Mouse (Mus musculus) CH12.LX (cell line): Measurements from ENCODE around the gene Psmc5. TPM values are rescaled to one million over a fixed set of nuclear protein-coding genes. Genes with fewer than 3 reads are reported as not detected.

Source experiments
- DNase-seq: peaks from one replicate; pipeline ENCODE4 v3.0.0-alpha.2; 2013; ENCODE audit errors: extremely low read depth
- H3K27ac ChIP-seq: 2 replicates; pipeline ENCODE4 v1.5.1; 2012; ENCODE audit warnings: low read depth, mild to moderate bottlenecking, control low read depth, moderate library complexity; ENCODE audit not compliant: insufficient read depth
- H3K27me3 ChIP-seq: replicated peaks from 2 replicates; pipeline ENCODE3; 2012; ENCODE audit warnings: inconsistent platforms
- H3K36me3 ChIP-seq, 2 experiments: replicated peaks in 1 of 2; 2 replicates each; pipeline versions ENCODE3 to v1.6.1; 2012; ENCODE audit warnings: inconsistent platforms in 1 of 2, low read length in 1 of 2, mild to moderate bottlenecking in 1 of 2, mixed read lengths in 1 of 2, moderate library complexity in 1 of 2; ENCODE audit not compliant: control insufficient read depth in 1 of 2, insufficient read depth in 1 of 2
- H3K4me1 ChIP-seq, 2 experiments: 2 replicates each; pipeline ENCODE4 v1.6.1; 2012; ENCODE audit warnings: inconsistent platforms in 1 of 2, moderate library complexity in 1 of 2; ENCODE audit not compliant: insufficient read depth in 2 of 2, control insufficient read depth in 1 of 2
- H3K4me2 ChIP-seq: 2 replicates; pipeline ENCODE4 v1.6.1; 2012; ENCODE audit warnings: low read depth, mild to moderate bottlenecking, control low read depth; ENCODE audit not compliant: poor library complexity, insufficient read depth, severe bottlenecking
- H3K4me3 ChIP-seq, 3 experiments: fragments of 150-350 bp in 1 of 3; sonication (generic) in 1 of 3; replicated peaks in 1 of 3; 2 replicates each; pipeline versions ENCODE3 to v1.5.1; 2011 to 2012; ENCODE audit warnings: low read depth in 2 of 3, low read length in 2 of 3, mild to moderate bottlenecking in 2 of 3, moderate library complexity in 2 of 3, control low read depth in 1 of 3, improper control_type of control experiment in 1 of 3, inconsistent platforms in 1 of 3, mixed read lengths in 1 of 3; ENCODE audit not compliant: poor library complexity in 1 of 3
- H3K79me2 ChIP-seq: replicated peaks from 2 replicates; pipeline ENCODE4 v1.6.1; 2012; ENCODE audit warnings: mild to moderate bottlenecking, moderate library complexity; ENCODE audit not compliant: control insufficient read depth, poor library complexity, insufficient read depth, severe bottlenecking; ENCODE audit errors: extremely low read depth
- H3K9ac ChIP-seq: 2 replicates; pipeline ENCODE4 v1.6.1; 2012; ENCODE audit warnings: low read depth, mild to moderate bottlenecking, control low read depth, moderate library complexity; ENCODE audit not compliant: insufficient read depth
- H3K9me3 ChIP-seq: replicated peaks from 2 replicates; pipeline ENCODE3; 2012; ENCODE audit warnings: low read length, inconsistent platforms, mixed read lengths
- BHLHE40 ChIP-seq: IDR thresholded peaks from 2 replicates; pipeline ENCODE4 v1.6.1; 2011; ENCODE audit warnings: mild to moderate bottlenecking, low read depth, low read length, improper control_type of control experiment
- CHD1 ChIP-seq: IDR thresholded peaks from 2 replicates; pipeline ENCODE4 v1.6.1; 2012; ENCODE audit warnings: low read depth, low read length, improper control_type of control experiment, inconsistent platforms
- CHD2 ChIP-seq: IDR thresholded peaks from 2 replicates; pipeline ENCODE4 v1.6.1; 2011; ENCODE audit warnings: low read length, improper control_type of control experiment
- ELF1 ChIP-seq: IDR thresholded peaks from 2 replicates; pipeline ENCODE4 v1.6.1; 2014; ENCODE audit warnings: low read depth, mild to moderate bottlenecking, inconsistent platforms, low read length, improper control_type of control experiment
- EP300 ChIP-seq: IDR thresholded peaks from 2 replicates; pipeline ENCODE4 v1.6.1; 2011; ENCODE audit warnings: low read length, improper control_type of control experiment
- ETS1 ChIP-seq: conservative IDR thresholded peaks from 2 replicates; pipeline ENCODE4 v1.6.1; 2012; ENCODE audit warnings: low read depth, mild to moderate bottlenecking, inconsistent platforms, low read length, improper control_type of control experiment, moderate library complexity
- IRF4 ChIP-seq: IDR thresholded peaks from 2 replicates; pipeline ENCODE4 v1.6.1; 2014; ENCODE audit warnings: low read depth, mild to moderate bottlenecking, inconsistent platforms, low read length, improper control_type of control experiment
- KAT2A ChIP-seq: IDR thresholded peaks from 2 replicates; pipeline ENCODE4 v1.6.1; 2012; ENCODE audit warnings: low read length, improper control_type of control experiment, inconsistent platforms; ENCODE audit not compliant: insufficient replicate concordance
- MAFK ChIP-seq: IDR thresholded peaks from 2 replicates; pipeline ENCODE4 v1.6.1; 2011; ENCODE audit warnings: low read length, improper control_type of control experiment; ENCODE audit not compliant: insufficient replicate concordance
- MAX ChIP-seq: IDR thresholded peaks from 2 replicates; pipeline ENCODE4 v1.6.1; 2011; ENCODE audit warnings: low read length, improper control_type of control experiment
- MXI1 ChIP-seq: IDR thresholded peaks from 2 replicates; pipeline ENCODE4 v1.6.1; 2011; ENCODE audit warnings: mild to moderate bottlenecking, low read depth, low read length, improper control_type of control experiment
- MYC ChIP-seq: IDR thresholded peaks from 2 replicates; pipeline ENCODE4 v1.6.1; 2011; ENCODE audit warnings: low read depth, mild to moderate bottlenecking, improper control_type of control experiment, low read length
- NELFE ChIP-seq: IDR thresholded peaks from 2 replicates; pipeline ENCODE4 v1.6.1; 2011; ENCODE audit warnings: low read depth, low read length, improper control_type of control experiment
- POLR2A ChIP-seq: IDR thresholded peaks from 2 replicates; pipeline ENCODE4 v1.6.1; 2011; ENCODE audit warnings: low read depth, mild to moderate bottlenecking, improper control_type of control experiment, low read length
- POLR2AphosphoS2 ChIP-seq: IDR thresholded peaks from 2 replicates; pipeline ENCODE4 v1.6.1; 2011; ENCODE audit warnings: low read depth, low read length, improper control_type of control experiment
- RAD21 ChIP-seq: IDR thresholded peaks from 2 replicates; pipeline ENCODE4 v1.6.1; 2011; ENCODE audit warnings: low read depth, mild to moderate bottlenecking, low read length, improper control_type of control experiment, moderate library complexity
- SIN3A ChIP-seq: IDR thresholded peaks from 2 replicates; pipeline ENCODE4 v1.6.1; 2012; ENCODE audit warnings: low read length, improper control_type of control experiment, inconsistent platforms
- TBP ChIP-seq: conservative IDR thresholded peaks from 2 replicates; pipeline ENCODE4 v1.6.1; 2011; ENCODE audit warnings: low read depth, low read length, improper control_type of control experiment
- UBTF ChIP-seq: IDR thresholded peaks from 2 replicates; pipeline ENCODE4 v1.6.1; 2012; ENCODE audit warnings: low read depth, mild to moderate bottlenecking, inconsistent platforms, low read length, improper control_type of control experiment, moderate library complexity
- USF1 ChIP-seq: IDR thresholded peaks from 2 replicates; pipeline ENCODE4 v1.6.1; 2014; ENCODE audit warnings: low read depth, mild to moderate bottlenecking, inconsistent platforms, low read length, improper control_type of control experiment
- ZC3H11A ChIP-seq: IDR thresholded peaks from 2 replicates; pipeline ENCODE4 v1.6.1; 2012; ENCODE audit warnings: low read depth, mild to moderate bottlenecking, inconsistent platforms, low read length, improper control_type of control experiment
- ZMIZ1 ChIP-seq: IDR thresholded peaks from 2 replicates; pipeline ENCODE4 v1.6.1; 2012; ENCODE audit warnings: low read depth, mild to moderate bottlenecking, inconsistent platforms, low read length, improper control_type of control experiment
- ZNF384 ChIP-seq: IDR thresholded peaks from 2 replicates; pipeline ENCODE4 v1.6.1; 2012; ENCODE audit warnings: low read depth, low read length, improper control_type of control experiment, inconsistent platforms
- dilution Hi-C: fragments of 300-500 bp; cut with MboI; formaldehyde crosslinking; loops from 2 replicates; pipeline ENCODE4 v1.14.3; 2020; ENCODE audit warnings: low sequenced_read_pairs; ENCODE audit not compliant: extremely low pct_unique_long_range_greater_than_20kb, extremely low pct_ligation_motif_present
- in situ Hi-C: fragments of 300-500 bp; cut with MboI; formaldehyde crosslinking; loops from 3 replicates; pipeline ENCODE4 v1.14.3; 2019; ENCODE audit warnings: low sequenced_read_pairs, low pct_ligation_motif_present, low pct_unique_long_range_greater_than_20kb, mixed read lengths
- polyA plus RNA-seq: library from polyadenylated mRNA; unstranded; fragments of >175 nt; gene quantifications from 2 replicates; pipeline ENCODE4 v1.2.1, GENCODE M21; 2012; ENCODE audit warnings: low read depth; ENCODE audit not compliant: insufficient read length
- total RNA-seq, 2 experiments: library from RNA; depleted of rRNA; stranded (reverse); fragments of 300-350 nt in 1 of 2; fragments of >200 nt in 1 of 2; gene quantifications; 2 replicates each; pipeline ENCODE4 v1.2.3; 2012 to 2014

Gene Psmc5
- total and polyA plus RNA-seq, 3 experiments: 139 to 344 (median 250) TPM

DNA sequence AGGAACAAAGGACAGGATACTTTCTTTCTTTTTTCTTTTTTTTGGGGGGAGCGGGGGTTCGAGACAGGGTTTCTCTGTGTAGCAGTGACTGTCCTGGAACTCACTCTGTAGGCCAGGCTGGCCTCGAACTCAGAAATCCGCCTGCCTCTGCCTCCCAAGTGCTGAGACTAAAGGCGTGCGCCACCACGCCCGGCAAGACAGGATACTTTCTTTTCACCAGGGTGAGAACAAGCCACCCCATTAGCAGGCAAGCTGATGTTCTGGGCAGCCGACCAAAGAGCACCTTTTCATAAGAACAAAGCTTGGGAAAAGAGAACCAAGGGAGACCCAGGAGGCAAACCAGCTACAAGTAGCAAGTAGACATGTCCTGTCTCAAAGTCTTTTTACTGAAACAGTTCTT, 50.8 kb downstream of the Psmc5 start:
- Histone ChIP-seq H3K4me2 (peak overlapping the region; percentile 17; the same call in 1 of the 2 replicates), H3K36me3 (peaks cover 16 to 17% of the 10 kb centered on the region in 2 experiments), H3K4me1 (peaks cover 50 to 77% of the 10 kb centered on the region in 2 experiments), H3K9ac (no peak overlapping the region), H3K27me3 (no peaks in the 10 kb centered on the region), H3K9me3 (no peaks in the 10 kb centered on the region), H3K79me2 (peaks cover 11% of the 10 kb centered on the region), H3K27ac (peak overlapping the region; percentile 92), H3K4me3 (no peak overlapping the region)
- TF ChIP-seq TBP (peak; percentile 97), USF1 (no peak), MXI1 (0 out of 2 replicates have a peak, but pooled peaks have one; percentile 48), BHLHE40 (peak; percentile 43), CHD1 (no peak)
- in situ Hi-C loops (loop anchor here (25.0 kb wide), 1 partner anchor 456 kb away; the partner anchor contains the start of genes Milr1 and Pecam1), dilution Hi-C loops (no loop called here)
- peak; percentile 44 for DNase-seq

DNA sequence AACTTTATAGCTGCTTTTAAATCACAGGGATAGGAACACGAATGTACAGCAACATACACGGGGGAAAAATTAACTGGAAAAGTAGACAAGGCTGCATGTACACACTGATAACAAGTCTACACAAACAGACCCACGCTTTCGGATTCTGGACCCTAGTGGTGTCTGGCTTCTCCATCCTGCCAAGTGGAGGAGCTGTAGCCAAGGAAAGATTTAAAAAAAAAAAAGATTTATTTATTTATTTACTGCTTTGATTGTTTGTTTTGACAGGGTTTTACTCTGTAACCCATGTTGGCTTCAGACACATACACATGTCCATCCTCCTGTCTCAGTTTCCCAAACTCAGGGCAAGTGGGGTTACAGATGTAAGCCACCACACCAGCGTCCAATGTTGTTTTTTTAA, 51.5 kb downstream of the Psmc5 start:
- Histone ChIP-seq H3K4me3 (peak overlapping the region in 1 of 3 experiments; percentile 5), H3K9me3 (no peaks in the 10 kb centered on the region), H3K4me2 (peak overlapping the region; percentile 86), H3K36me3 (peaks cover 23 to 24% of the 10 kb centered on the region in 2 experiments), H3K79me2 (peaks cover 18% of the 10 kb centered on the region), H3K27me3 (no peaks in the 10 kb centered on the region), H3K4me1 (peaks cover 57 to 83% of the 10 kb centered on the region in 2 experiments), H3K9ac (peak overlapping the region; percentile 67), H3K27ac (peak overlapping the region; percentile 96)
- peak; percentile 29 for DNase-seq
- in situ Hi-C loops (loop anchor here (25.0 kb wide), 1 partner anchor 455 kb away; the partner anchor contains the start of genes Milr1 and Pecam1), dilution Hi-C loops (no loop called here)
- TF ChIP-seq ZNF384 (peak; percentile 73; the same call in 1 of the 2 replicates), UBTF (0 out of 2 replicates have a peak, but pooled peaks have one; percentile 40), MXI1 (0 out of 2 replicates have a peak, but pooled peaks have one; percentile 7), RAD21 (no peak), SIN3A (0 out of 2 replicates have a peak, but pooled peaks have one; percentile 23), TBP (no peak), ELF1 (no peak), CHD1 (peak; percentile 46; the same call in 1 of the 2 replicates), EP300 (no peak)

- peaks cover 25% of the 10 kb centered on the region for H3K79me2 ChIP-seq
- in situ Hi-C loops: loop anchor here (25.0 kb wide), 1 partner anchor 454 kb away; the partner anchor contains the start of genes Milr1 and Pecam1
- peak overlapping the region; percentile 73 for H3K9ac ChIP-seq
- H3K27me3 ChIP-seq: no peaks in the 10 kb centered on the region
- H3K4me3 ChIP-seq: peak overlapping the region in 2 of 3 experiments; percentile 11 to 35
- dilution Hi-C loops: no loop called here
- H3K36me3 ChIP-seq: peaks cover 30 to 31% of the 10 kb centered on the region in 2 experiments
- peaks cover 57 to 85% of the 10 kb centered on the region in 2 experiments for H3K4me1 ChIP-seq
- no peaks in the 10 kb centered on the region for H3K9me3 ChIP-seq
- H3K4me2 ChIP-seq: peak overlapping the region; percentile 86
- H3K27ac ChIP-seq: peak overlapping the region; percentile 96
- DNase-seq: peak; percentile 95
- peak; percentile 93 for TF ChIP-seq EP300
- TF ChIP-seq RAD21: peak; percentile 4; the same call in 1 of the 2 replicates
- TF ChIP-seq MYC: peak; percentile 91
- TF ChIP-seq NELFE: peak; percentile 76
- TF ChIP-seq CHD2: peak; percentile 91
- TF ChIP-seq ZMIZ1: peak; percentile 95
- TF ChIP-seq POLR2A: peak; percentile 73
- peak; percentile 90 for TF ChIP-seq IRF4
- TF ChIP-seq ELF1: peak; percentile 88
- TF ChIP-seq CHD1: peak; percentile 96
- 0 out of 2 replicates have a peak, but pooled peaks have one; percentile 6 for TF ChIP-seq ZC3H11A
- TF ChIP-seq ETS1: peak; percentile 92
- TF ChIP-seq POLR2AphosphoS2: peak; percentile 83; the same call in 1 of the 2 replicates
- peak; percentile 83 for TF ChIP-seq KAT2A
- TF ChIP-seq MAX: peak; percentile 94
- TF ChIP-seq BHLHE40: peak; percentile 95
- peak; percentile 73; the same call in 1 of the 2 replicates for TF ChIP-seq MAFK
Measured at GRCm38 (mm10) chr11:106308162-106308561, 52.2 kb downstream of the Psmc5 start.
